Mouse (Mus musculus): ENCODE results near the gene Stn1. TPM values are rescaled to one million over a fixed set of nuclear protein-coding genes. Genes with fewer than 3 reads are reported as not detected.

Stn1 gene
- total RNA-seq, 2 experiments from 2014 or later = 17.2 to 17.3 TPM

DNA sequence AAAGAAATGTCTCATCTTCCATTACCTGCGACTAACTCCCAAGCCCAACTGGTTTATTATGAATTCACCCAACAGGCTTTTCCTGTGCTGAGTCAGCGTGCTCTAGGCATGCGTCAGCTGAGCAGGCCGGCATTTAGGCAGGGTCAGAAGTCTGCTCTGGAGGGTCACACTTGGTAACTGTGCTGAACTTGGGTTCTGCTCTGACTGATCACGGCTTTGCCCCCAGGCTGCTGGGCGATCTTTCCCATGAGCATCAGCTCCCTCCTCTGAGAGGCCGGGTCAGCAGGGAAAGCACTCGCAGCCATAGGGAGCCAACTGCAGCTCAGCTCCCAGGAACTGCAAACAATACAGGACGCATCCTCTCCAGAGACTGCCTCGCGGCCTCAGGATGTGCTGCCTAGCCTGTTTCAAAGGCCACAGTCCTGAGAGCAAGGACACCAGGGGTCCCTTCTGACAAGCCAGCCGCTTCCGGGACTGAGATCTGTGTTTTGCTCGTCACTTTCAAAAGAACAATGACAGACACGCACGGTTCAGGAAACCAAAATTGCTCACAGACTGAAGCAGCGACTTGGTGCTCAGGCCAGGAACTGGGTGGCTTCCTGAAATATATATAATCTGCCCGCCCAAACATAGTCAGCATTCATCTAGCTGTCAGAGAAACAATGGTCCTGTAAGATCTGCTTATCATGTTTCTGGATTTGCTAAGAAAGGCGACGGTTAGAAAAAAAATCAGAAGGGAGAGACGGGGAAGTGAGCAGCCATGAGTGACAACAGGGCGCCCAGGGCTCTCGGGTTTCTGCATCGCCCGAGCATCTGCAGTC lies 26.6 kb downstream of the Stn1 start:
- DNase-seq = peak; percentile 48 to 62

DNA sequence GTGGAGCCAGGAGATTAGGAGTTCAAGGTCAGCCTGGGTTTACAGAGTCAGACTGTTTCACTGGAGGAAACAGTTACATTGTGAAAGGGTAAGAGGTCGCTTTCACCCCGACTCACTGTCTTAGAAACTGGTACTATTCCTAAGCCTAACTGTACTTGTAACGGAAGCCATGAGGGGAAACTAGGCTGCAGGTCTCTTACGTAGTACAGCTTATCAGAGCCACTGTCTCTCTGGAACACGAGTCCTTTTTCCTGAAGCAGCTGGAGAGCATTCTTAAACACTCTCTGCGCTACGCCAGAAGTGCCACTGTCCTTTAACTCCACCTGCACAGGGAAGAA lies 27.2 kb downstream of the Stn1 start:
- peak in 1 of 2 experiments; percentile 41 for DNase-seq

DNA sequence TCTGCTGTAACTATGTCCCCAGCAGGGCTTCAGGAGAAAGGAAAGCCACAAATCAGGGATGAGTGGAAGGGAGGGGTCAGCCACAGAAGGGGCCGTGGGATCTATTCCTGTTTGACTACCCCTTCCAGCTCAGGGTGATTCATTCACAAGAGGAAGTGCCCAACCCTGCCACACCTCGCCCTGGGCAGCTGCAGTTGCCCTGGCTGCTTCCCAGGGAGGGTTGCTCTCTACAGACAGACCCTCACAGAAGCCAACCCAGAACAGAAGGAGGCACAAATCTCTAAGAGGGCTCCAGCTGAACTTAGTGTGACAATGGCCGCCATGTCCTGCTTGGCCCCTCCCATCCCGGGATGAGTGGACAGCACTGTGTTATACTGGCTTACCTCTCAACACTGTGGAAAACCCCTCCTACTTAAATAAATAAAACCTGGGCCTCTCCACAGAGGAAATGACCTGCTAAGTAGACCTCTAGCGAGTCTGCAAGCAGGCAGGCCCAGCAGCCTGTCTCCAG lies 28.5 kb downstream of the Stn1 start:
- peak; percentile 33 to 36 for DNase-seq

DNA sequence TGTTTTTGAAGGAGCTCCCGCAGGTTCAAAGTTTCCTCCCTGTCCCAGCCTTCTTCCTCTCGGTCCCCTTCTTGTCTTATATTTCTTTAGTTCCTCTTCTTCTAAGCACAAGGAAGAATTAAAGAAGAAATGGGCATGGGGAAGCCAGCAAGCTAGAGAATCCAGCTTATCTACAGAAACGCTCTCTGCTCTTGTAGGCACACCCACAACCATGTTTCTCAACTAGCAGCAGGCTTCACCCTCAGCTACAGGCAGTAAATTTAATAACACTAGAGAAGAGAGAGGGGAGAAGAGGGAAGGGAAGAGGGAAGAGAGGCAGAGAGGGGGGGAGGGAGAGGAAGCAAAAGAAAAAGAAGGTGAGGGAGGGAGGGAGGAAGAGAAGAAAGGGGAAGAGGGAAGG lies 29.1 kb downstream of the Stn1 start:
- DNase-seq = no peak

DNA sequence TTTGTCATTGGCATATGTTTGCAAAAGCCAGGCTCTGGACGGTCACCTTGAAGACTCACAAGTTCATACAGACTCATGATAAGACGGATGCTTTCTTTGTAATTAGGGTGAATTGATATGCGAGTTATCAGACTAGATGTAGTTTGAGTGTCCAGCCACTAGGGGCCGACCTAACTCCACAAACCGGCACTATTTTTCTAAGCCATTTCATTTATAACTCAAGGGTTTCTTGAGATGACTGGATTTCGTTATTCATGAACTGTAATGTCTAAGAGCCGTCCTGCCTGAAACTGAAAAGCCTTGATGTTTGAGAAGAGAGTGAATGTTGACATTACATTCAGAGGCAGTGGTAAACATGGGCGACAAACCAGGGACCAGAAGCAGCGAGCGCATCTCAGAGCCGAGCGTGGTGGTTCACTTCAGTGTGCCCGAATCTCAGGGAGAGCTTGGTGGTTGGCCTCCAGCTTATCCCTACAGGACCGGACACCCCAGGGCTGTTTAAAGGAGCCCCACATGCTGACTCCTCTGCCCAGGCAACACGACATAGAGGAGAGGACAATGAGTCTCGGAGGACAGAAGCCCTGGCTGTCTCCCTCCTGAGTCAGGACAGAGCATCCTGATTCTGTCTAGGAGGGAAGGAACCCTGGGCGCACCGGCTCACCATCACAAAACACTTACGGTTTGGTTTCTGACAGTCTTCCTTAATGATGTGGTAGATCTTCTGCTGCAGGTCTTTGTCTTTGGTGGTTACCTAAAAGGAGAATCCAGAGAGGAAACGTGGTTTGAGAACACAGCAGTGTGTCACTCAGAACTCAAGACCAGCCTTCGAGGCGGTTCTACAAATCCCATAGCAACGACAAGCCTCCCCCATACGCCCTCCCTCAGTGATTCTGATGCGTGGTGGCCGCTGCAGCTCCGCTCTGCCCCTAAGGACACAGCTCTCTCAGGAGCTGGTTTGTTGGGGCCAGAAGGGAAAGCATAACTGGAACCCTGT lies 29.9 kb downstream of the Stn1 start:
- DNase-seq = peak; percentile 62 to 87

DNA sequence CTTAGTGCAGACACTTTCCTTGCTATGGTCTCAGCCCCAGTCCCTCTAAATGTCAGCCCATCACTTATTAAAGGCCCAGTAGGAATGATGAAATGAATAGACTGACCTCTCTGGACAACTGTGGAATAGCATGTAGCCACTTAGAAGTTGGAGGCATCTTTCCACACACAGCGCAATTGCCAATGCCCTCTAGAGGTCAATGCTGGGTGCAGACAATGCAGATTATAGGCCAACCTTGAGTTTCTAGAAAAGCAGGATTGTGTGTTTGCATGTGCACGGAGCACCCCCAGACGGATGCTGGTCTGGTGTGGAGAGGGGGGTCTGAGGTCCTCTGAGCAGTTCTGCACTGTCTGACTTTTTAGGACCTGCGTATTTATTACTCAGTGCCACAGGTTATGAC lies 33.7 kb downstream of the Stn1 start:
- peak; percentile 38 to 45 for DNase-seq

DNA sequence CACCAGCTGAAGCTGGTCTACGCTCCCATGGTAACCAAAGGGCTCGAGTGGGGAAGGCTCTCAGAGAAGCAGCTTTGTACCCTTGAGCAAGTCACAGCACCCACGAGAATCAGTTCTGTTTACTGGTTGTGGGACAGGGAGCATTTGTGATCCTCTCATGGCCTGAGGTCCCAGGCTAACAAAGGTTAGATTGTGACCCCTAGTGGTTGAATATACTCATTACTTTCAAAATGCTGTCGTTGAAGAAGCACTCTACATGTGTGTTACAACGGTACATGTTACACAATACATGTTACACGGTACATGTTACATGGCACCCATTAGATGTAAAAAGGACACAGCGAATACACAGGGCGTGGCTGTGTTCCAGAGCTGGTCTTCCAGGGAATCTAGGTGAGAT lies 34.7 kb downstream of the Stn1 start:
- DNase-seq = peak in 1 of 2 experiments; percentile 55

DNA sequence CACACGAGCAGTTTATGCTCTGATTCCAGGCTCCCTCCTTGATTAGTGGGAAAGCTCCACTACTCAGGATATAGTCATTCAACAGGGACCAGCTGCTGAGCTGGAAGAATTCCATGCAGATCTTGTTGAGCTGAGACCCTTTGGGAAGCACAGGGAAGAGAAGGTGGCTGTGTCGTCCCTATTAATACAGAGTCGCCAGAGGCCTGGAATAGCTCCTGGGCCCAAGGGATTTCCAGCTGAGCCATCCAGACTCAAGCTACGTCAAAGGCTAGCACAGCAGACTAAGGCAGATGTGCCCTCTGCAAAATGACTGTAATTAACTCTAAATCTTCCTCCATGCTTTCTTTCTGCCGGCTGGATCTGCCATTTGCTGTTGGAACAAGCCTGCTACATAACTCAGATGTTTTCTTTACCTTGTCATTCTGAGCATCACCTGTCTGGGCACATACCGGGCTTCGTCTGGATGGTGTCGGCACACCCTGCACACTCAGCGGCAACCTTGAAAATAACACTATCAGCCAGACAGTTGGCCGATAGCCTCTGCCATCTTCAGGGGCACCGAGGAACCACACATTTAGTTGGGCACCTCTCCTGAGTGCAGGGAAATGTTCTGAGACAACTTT lies 36.8 kb downstream of the Stn1 start:
- no peak for DNase-seq

DNA sequence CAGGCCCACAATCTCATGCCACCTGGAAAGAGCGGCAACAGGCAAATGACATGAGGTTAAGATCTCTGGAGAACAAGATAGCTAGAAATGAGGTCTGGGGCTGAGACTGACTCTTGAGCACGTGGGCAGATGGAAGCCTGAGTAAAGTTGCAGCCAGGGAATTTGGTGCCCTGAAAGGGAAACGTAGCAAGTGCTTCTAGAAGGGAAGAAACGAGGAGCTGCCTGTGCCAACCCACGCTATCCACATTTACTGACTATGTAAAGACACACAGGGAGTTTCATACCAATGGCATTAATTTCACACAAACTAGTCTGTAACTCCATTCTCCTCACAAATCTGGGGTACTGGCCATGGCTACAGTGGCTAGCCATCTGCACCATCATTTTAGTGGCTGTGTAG lies 37.5 kb downstream of the Stn1 start:
- DNase-seq = no peak

DNA sequence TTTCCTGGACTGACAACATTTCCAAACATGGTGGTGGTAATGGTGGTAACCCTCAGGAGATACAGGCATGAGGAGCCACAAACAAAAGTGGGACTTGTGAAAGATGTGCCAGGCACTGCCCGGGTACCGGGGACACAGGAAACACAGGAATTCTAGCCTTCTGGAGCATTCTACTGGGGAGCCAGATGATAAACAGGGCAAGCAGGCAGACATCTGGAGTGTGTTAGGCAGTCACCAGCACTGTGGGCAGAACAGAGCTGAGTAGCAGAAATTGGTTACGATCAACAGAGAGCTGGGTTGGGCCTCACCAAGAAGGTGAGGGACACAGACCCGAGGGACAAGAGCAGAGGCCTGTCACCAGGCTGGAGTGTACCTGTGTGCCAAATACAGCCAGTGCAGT lies 38.4 kb downstream of the Stn1 start:
- DNase-seq = no peak

DNA sequence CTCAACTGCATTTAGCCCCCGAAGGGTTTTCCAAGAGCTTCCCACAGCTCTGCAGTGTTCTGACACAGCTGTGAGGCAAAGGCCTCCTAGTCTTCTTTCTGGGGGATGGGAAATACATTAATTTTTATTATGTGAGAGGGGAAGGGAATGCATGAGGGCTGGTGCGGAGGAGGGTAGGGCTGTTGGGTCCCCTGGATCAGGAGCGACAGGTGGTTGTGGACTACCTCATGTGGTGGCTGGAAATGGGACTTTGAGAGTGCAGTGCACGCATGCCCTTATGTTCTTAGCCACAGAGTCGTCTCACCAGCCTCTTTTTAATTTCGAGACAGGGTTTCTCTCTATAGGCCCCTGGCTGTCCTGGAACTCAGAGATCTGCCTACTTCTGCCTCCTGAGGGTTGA lies 39.6 kb downstream of the Stn1 start:
- no peak for DNase-seq

DNA sequence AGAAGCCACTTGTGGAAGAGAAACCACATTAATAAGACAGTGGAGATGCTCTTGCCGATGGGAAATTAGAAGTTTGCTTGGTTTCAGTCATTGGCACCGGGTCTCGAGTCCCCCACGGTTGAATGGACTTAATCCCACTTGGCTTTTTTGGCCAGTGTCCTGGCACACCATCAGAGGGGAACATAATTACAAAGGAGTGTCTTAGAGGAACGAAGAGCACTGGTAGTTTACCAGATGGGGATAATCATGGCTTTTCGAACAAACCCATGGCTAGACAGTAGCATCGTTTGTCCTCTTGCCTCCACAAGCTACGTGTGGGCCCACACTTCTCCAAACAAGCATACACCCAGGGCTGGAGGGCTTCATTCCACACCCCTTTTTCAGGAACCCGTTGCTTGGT lies 40.0 kb downstream of the Stn1 start:
- no peak for DNase-seq

DNA sequence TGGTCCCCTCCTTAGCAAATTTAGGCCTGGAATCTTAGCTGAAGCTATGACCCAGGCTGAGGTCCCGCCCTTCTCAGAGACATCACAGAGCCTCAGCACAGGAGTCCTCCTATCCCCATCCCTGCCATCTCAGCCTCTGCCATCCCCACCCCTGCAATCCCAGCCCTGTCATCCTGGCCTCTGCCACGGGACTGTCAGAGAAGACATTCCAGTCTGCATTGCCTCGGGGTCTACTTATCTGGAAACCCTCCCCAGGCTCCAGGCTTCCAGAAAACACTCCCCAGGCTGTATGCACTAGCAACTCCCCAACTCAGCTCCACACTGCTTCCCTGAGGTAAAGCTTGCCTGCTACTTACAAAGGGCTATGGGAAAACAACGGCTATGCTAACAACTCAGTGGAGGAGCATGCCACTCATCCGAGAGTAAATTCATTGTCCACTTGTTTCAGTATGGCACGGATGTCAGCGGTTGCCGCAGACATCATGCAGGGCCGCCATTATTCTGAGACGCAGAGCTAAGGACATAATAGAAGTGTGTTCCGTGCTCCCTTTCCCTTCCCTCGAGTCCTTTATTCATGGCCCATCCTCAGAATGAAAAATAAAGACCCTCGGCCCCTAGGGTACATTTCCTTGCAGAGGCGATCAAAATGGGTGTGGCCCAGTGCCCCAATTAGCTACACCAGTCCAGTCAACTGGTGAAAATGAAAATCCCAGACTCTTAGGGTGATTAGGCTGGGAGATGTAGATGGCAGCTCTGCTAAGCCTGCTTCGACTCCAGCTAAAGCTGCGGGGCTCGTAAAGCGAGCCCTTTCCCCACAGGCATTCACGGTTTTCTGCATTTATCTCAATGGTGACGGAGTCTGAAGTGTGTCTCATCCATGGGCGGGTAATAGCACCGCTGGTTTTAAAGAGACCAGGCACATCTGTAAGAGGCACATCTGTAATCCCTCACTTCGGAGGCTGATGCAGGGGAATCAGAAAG lies 44.0 kb downstream of the Stn1 start:
- no peak for DNase-seq

DNA sequence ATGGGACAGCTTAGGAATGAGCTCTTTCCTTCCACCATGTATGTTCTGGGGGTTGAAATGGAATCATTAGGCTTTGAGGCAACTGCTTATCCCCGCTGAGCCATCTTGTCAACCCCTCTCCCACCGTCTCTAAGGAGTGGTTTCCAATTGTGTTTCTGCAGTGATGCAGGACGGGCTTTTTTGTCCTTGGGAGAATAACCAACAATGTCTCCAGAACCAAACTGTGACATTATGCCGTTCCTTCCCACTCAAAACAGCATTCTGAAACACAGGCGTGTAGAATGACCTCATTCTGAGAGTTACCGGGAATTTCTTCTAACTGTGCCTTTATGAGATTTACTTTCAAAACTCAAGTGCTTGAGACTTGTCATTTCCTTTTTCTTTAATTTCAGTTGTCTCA lies 44.9 kb downstream of the Stn1 start:
- DNase-seq = no peak

DNA sequence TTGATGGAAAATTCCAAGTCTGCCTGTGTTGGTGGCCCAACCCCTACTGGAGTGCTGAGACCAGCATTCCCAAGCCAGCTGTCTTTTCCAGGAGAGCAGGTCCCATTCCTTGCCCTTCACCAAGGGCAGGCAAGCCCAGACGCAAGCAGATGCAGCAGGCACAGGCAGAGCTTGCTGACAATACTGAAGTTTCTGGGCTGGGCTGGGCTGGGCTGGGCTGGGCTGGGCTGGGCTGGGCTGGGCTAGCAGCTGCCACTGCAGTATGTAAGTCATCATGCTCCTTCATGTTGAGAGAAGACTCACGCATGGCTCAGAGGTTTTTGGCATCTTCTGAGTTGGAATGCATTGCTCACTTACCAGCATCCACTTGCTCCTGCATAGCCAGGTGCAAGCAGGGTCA lies 45.5 kb downstream of the Stn1 start:
- no peak for DNase-seq

DNA sequence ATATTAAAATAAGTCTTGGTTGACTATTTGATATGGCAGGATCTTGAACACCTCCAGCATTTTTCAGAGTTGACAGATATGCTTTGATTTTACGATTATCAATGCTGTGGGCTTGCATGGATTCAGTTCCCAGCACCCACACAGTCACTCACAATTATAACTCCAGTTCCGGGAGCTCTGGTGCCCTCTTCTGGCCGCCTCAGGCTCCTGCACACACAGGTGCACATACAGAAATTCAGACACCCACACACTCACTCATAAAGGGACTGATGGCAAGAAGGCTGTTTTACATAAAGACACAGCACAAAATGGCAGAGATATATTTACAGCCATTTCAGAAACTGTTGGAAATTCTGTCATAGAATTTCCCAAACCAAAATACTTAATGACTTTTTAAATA lies 48.1 kb downstream of the Stn1 start:
- no peak for DNase-seq

DNA sequence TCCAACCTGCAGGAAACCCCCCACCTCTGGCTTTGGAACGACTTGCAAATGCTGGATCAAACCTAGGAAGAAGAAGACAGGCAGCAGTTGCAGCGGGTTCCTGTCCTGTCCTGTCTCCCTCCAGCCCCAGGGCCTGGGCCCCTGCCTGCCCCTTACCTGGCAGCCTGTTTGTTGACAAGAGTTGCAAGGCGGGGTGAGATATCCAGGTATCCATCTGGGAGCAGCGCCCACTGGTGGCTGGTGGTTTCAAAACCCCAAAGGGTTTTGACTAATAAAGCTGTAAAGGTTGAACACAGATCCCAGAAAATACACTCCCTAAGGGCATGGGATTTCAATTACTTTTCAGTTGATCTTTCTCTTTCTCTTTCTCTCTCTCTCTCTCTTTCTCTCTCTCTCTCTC lies 49.1 kb downstream of the Stn1 start:
- DNase-seq = peak; percentile 14 to 54

DNA sequence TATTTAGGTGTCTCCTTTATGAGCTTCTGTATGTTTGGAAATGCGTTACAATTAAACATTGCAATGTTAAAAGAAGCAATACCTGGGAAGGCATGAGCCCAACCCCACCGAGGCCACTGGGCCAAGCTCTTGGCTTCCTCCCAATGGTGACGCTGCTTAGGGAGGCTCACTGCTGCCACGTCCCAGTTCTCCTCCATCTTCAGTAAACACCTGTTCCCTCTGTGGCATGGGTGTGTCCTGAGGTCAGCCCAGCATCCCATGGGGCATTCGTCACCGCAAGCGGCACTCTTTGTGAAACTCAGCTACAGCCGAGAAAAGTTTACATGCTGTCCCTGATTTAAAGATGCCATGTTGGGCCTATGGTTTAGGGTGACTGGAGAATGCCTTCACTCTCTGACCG lies 49.7 kb downstream of the Stn1 start:
- no peak for DNase-seq

DNA sequence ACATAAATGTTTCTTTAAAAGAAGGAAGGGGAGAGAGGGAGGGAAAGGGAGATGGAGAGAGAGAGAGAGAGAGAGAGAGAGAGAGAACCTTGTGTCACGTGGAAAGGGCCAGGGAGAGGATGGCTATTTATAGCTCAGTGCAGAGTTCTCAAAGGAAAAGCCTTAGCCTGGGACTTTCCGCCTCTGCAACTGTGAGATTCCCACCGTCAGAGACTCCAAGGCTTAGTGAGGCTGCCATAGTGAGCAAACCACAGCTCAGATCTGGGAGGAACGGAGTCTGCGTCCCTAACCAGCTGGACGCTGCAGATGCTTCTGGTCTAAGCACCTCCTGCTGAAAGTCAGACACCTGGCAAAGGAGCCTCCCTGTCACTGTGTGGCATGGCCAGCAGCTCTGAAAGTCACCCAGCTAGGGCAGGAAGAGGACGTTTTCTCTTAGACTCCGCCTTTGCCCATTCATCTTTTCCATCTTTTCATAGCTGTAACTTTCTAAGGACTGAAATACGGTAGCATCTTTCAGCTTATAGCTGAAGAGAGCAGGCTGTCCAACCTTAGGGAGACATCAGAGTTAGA lies 51.2 kb downstream of the Stn1 start:
- DNase-seq = peak; percentile 53 to 61

DNA sequence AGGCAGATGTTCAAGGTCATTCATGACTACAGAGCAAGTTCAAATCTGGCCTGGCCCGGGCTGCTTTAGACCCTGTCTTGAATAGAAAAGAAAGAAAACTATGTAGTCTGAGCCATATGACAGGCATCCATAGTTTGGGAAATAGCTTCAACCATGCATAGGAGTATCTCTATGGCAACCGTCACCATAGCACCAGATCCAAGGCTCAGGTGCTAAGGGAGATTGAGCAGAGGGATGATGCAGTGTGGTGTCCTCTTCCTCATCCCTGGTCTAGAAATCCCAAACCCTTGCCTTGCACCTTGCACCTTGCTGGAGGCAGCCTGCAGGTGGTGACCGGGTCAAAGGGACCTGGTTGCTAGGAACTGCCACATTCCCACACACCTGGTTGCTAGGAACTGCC lies 53.2 kb downstream of the Stn1 start:
- DNase-seq = no peak

DNA sequence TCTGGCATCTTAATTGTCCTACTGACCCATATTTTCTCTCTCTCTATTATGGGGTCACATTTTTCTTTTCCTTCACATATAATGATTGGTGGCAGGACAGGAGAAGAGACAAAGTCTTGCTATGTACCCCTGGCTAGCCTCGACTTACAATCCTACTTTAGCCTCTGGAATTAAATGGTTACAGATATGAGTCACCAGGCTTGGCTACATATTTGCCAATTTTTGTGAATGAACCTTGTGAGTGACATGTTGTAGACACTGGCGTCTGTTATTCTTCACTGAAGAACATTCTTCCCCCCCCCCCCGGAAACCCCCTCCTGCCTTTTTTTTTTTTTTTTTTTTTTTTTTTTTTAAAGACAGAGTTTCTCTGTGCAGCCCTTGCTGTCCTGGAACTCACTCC lies 54.0 kb downstream of the Stn1 start:
- no peak for DNase-seq

Measured in heart, adult 18-20 months (tissue).